Mouse (Mus musculus) hindlimb bud, embryonic 11.5 days (tissue): ENCODE measurements around the gene Zfp386.

ENCODE experiments used
- DNase-seq: peaks from one replicate; pipeline ENCODE4 v3.0.0-alpha.2; 2012; ENCODE audit warnings: low read depth, low spot score; ENCODE audit errors: extremely low spot score

The Zfp386 gene

DNA sequence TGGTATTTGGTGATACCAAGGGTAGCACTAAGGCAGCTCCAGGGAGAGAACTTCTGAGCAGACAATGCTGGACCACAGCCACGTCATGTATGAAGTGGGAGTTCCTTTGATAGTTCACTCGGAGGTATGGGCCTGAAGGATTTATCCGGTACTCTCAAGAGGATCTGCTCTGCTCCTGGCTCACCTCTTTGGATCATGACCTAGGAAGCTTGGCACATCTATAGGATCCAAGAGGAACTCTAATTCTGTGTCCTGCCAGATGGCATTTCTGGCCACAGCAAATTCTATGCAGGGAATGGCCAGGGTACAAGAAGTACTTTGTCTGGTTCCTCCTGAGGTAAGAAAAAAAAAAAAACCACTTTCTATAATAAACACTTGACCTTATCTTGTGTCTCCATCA lies 42.3 kb downstream of the Zfp386 start:
- no peak for DNase-seq

DNA sequence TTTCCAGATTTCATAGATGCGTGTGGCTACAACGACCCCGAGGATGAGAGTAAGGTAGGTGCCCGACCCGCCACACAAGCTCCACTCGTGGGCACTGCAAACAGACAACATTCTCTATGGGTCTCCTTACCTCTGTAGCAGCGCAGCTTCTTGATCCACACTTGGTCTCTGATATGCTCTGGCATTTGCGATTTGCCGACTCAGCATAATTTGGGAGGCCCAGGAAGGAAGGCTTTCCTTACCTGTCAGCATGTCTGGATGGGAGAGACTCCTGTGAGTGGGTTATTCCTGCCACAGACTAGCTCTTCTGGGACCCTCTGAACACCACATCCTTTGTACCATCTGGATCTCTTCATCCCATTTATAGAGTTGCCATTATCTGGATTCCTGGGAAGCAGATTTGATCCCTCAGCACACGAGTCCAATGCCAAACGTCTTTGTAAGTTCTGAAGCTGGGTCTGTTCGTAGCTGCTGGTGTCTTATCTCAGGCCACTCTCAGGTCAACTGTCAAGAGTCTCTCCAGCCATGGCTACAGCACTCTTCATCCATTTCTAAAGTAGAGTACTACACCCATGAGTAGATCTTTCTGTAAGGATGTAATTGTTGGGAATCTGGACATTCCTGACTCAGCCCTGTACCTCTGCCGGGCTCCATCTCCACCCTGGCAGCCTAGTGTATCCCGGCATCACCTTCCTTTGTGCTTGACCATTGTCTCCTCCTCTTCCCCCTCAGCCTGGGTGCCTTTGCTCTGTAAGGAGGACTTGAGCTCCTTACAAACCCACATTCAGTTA lies 47.4 kb downstream of the Zfp386 start:
- no peak for DNase-seq

DNA sequence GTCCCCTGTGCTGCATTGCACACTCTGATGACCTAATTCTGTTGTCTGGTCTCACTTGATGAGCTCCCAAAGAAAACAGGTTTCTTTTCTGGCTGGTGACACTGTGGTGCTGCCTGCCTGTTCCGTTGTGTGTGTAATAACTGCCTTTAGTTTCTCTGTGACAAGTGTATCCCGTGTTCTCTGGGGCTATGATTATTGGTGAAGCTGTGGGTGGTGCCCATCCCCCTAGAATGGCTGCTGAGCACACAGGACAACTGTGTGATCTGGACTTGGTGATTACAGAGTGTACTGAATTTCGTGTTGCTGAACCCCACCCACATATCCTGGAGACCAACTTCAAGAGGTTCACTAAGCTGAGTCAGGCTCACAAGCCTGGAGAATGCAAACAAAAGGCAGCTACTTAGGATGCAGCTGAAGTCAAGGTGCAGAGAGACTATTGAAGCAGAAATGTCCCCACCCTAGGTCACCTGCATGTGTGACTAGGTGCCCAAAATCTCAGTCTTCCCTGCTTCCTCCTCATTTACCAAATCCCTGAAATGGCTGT lies 48.9 kb downstream of the Zfp386 start:
- no peak for DNase-seq

- DNase-seq = no peak
Observed at GRCm38 (mm10) chr12:116097166-116097565, 49.6 kb downstream of the Zfp386 start.

GRCm38 (mm10) chr12:116101945-116102344 lies 54.4 kb downstream of the Zfp386 start:
- DNase-seq = no peak

DNA sequence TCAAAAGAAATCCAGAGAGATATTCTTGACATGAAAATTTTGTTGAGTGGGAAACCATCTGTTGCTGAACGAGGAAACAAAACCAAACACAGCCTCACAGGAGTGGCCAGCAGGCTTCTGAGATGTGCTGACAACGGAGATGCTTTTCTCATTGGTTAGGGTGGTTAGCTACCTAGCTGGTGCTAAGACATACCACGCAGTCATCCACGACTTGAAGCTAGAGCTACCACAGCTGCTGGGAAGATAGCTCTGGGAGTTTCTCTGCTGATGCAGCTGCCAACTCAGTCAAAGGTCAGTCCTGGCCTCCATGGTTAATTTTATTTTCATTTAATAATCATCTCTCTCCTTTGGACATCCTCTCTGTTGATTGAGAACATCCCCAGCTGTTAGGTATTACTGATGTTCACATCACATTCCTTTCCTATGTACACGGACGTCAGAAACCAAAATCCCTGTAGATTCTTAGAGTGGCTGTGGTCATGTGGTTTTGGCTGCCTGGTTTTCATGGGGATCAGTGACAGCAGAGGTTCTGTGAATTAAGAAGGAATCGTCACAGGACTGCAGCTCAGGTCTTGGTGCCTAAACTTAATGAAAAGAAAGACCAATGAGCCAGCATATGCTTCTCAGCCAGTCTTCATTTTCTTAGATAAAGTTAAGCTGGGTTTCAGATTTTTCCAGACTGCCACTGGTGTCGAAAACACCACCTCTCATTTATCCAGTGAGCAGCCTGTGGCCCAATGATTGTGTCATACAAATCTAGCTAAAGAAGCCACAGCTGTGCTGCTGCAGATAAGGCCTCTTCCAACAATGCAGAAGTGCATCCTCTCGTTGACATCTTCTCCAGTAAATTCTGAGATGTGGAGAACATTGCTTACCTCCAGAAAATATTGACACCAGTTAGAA lies 62.2 kb downstream of the Zfp386 start:
- DNase-seq = no peak

- DNase-seq = no peak
Observed at GRCm38 (mm10) chr12:116111007-116111694, 63.6 kb downstream of the Zfp386 start.
